Mouse (Mus musculus) hindbrain, embryonic 13.5 days (tissue): ENCODE results near the gene Olfr543. TPM values are rescaled to one million over a fixed set of nuclear protein-coding genes. Genes with fewer than 3 reads are reported as not detected.

Experiments used
- ATAC-seq: fragments of 200-750 bp; cut with Nextera tagmentation; 2 replicates; pipeline ENCODE4 v1.8.0; 2017; ENCODE audit warnings: moderate TSS enrichment; ENCODE audit not compliant: low FRiP score
- H3K27ac ChIP-seq: fragments of 300-500 bp; sonication (generic); 2 replicates; pipeline ENCODE4 v1.5.1; 2015; ENCODE audit warnings: inconsistent platforms, mild to moderate bottlenecking, moderate library complexity
- H3K27me3 ChIP-seq: fragments of 300-500 bp; sonication (generic); 2 replicates; pipeline ENCODE4 v1.6.1; 2015; ENCODE audit warnings: mild to moderate bottlenecking, inconsistent platforms
- H3K36me3 ChIP-seq: fragments of 300-500 bp; sonication (generic); 2 replicates; pipeline ENCODE4 v1.6.1; 2015; ENCODE audit warnings: mild to moderate bottlenecking, inconsistent platforms
- H3K4me1 ChIP-seq: fragments of 300-500 bp; sonication (generic); replicated peaks from 2 replicates; pipeline ENCODE4 v1.6.1; 2015; ENCODE audit warnings: inconsistent platforms
- H3K4me2 ChIP-seq: fragments of 300-500 bp; sonication (generic); 2 replicates; pipeline ENCODE4 v1.6.1; 2015; ENCODE audit warnings: inconsistent platforms, mild to moderate bottlenecking, moderate library complexity
- H3K4me3 ChIP-seq: fragments of 300-500 bp; sonication (generic); 2 replicates; pipeline ENCODE4 v1.5.1; 2015; ENCODE audit warnings: mild to moderate bottlenecking, inconsistent platforms
- H3K9ac ChIP-seq: fragments of 300-500 bp; sonication (generic); 2 replicates; pipeline ENCODE4 v1.6.1; 2015; ENCODE audit warnings: mild to moderate bottlenecking, inconsistent platforms
- H3K9me3 ChIP-seq: fragments of 300-500 bp; sonication (generic); 2 replicates; pipeline ENCODE4 v1.6.1; 2016; ENCODE audit warnings: inconsistent platforms
- WGBS: fragments of 180-500 bp; shearing (Covaris S2); methylation state at CpG from one replicate; pipeline ENCODE4 v1.1.7; 2015; 5-methylcytosine and 5-hydroxymethylcytosine counted together
- polyA plus RNA-seq: library from polyadenylated mRNA; unstranded; fragments of >200 nt; fragmentation: Nextera tagmentation; extraction: Ambion mirVana; gene quantifications from 2 replicates; pipeline ENCODE4 v1.2.1, GENCODE M21; 2015

The Olfr543 gene
- polyA plus RNA-seq, 1 experiment from 2014 or later: 0.60 TPM

- 88% methylated on average over 8 of the region's 8 CpGs for WGBS
- H3K36me3 ChIP-seq: peaks cover 59% of the 10 kb centered on the region
- no peak overlapping the region for H3K4me3 ChIP-seq
These were observed 13.9 kb downstream of the Olfr543 start for GRCm38 (mm10) chr7:102467566-102467965.

GRCm38 (mm10) chr7:102458618-102459380, 22.7 kb downstream of the Olfr543 start:
- H3K4me2 ChIP-seq: no peak overlapping the region
- H3K4me1 ChIP-seq: no peaks in the 10 kb centered on the region
- H3K36me3 ChIP-seq: peaks cover 86% of the 10 kb centered on the region
- no peaks in the 10 kb centered on the region for H3K9me3 ChIP-seq
- no peak for ATAC-seq
- no peak overlapping the region for H3K9ac ChIP-seq
- 78% methylated on average over 5 of the region's 5 CpGs for WGBS
- no peak overlapping the region for H3K4me3 ChIP-seq
- H3K27me3 ChIP-seq: no peaks in the 10 kb centered on the region
- no peak overlapping the region for H3K27ac ChIP-seq

More at GRCm38 (mm10) chr7:102467566-102467965, 13.9 kb downstream of the Olfr543 start:
- Histone ChIP-seq H3K4me2 (no peak overlapping the region), H3K9me3 (no peaks in the 10 kb centered on the region), H3K9ac (no peak overlapping the region), H3K27ac (no peak overlapping the region), H3K27me3 (no peaks in the 10 kb centered on the region), H3K4me1 (no peaks in the 10 kb centered on the region)
- ATAC-seq: no peak

- no peak overlapping the region for H3K4me2 ChIP-seq
- no peak for ATAC-seq
- WGBS: 96% methylated on average over 9 of the region's 9 CpGs
- no peaks in the 10 kb centered on the region for H3K27me3 ChIP-seq
- H3K4me1 ChIP-seq: peaks cover 24% of the 10 kb centered on the region
- H3K36me3 ChIP-seq: peaks cover 44% of the 10 kb centered on the region
- H3K9ac ChIP-seq: no peak overlapping the region
- no peaks in the 10 kb centered on the region for H3K9me3 ChIP-seq
- no peak overlapping the region for H3K27ac ChIP-seq
- no peak overlapping the region for H3K4me3 ChIP-seq
These were observed 35.0 kb downstream of the Olfr543 start for GRCm38 (mm10) chr7:102446438-102446837.

- Histone ChIP-seq H3K9ac (no peak overlapping the region), H3K4me3 (no peak overlapping the region), H3K27ac (no peak overlapping the region), H3K9me3 (no peaks in the 10 kb centered on the region), H3K4me1 (peaks cover 24% of the 10 kb centered on the region), H3K27me3 (peaks cover 4% of the 10 kb centered on the region; the same call in 1 of the 2 replicates), H3K4me2 (no peak overlapping the region), H3K36me3 (peaks cover 26% of the 10 kb centered on the region)
- no peak for ATAC-seq
- 89% methylated on average over 2 of the region's 2 CpGs for WGBS
These were observed 37.2 kb downstream of the Olfr543 start for GRCm38 (mm10) chr7:102444301-102444700.

- Histone ChIP-seq H3K27me3 (peaks cover 13% of the 10 kb centered on the region), H3K27ac (peak overlapping the region; percentile 81; the same call in 1 of the 2 replicates), H3K4me3 (peak overlapping the region; percentile 81), H3K4me1 (peaks cover 24% of the 10 kb centered on the region), H3K9me3 (no peaks in the 10 kb centered on the region), H3K4me2 (peak overlapping the region; percentile 83), H3K9ac (peak overlapping the region; percentile 80), H3K36me3 (peaks cover 16% of the 10 kb centered on the region)
- 0% methylated on average over 4 of the region's 4 CpGs for WGBS
- ATAC-seq: no peak
These were observed 39.0 kb downstream of the Olfr543 start for GRCm38 (mm10) chr7:102442432-102442831.

- Histone ChIP-seq H3K27ac (peak within 1 kb of the TSS; percentile 81), H3K27me3 (peaks cover 18% of the 10 kb centered on the region), H3K4me1 (peaks cover 24% of the 10 kb centered on the region), H3K36me3 (peaks cover 12% of the 10 kb centered on the region), H3K4me3 (peak within 1 kb of the TSS; percentile 81), H3K9me3 (no peaks in the 10 kb centered on the region), H3K4me2 (peak within 1 kb of the TSS; percentile 83), H3K9ac (peak within 1 kb of the TSS; percentile 80)
- under 1% methylated on average over 56 of the region's 56 CpGs for WGBS
- ATAC-seq: peak; percentile 99
These were observed 39.7 kb downstream of the Olfr543 start, which contains the start of gene Rrm1 for GRCm38 (mm10) chr7:102441657-102442391. TSS of gene Rrm1 (plus strand) at chr7:102441695.

GRCm38 (mm10) chr7:102440822-102441656, 40.4 kb downstream of the Olfr543 start:
- Histone ChIP-seq H3K9me3 (no peaks in the 10 kb centered on the region), H3K4me2 (peak overlapping the region; percentile 43), H3K4me3 (peak overlapping the region; percentile 81), H3K27me3 (peaks cover 24% of the 10 kb centered on the region), H3K27ac (peak overlapping the region; percentile 30; the same call in 1 of the 2 replicates), H3K36me3 (peaks cover 4% of the 10 kb centered on the region), H3K4me1 (peaks cover 24% of the 10 kb centered on the region), H3K9ac (no peak overlapping the region)
- 55% methylated on average over 15 of the region's 15 CpGs for WGBS
- ATAC-seq: peak; percentile 50

GRCm38 (mm10) chr7:102434344-102434743, 47.1 kb downstream of the Olfr543 start:
- Histone ChIP-seq H3K9ac (no peak overlapping the region), H3K4me1 (no peaks in the 10 kb centered on the region), H3K36me3 (peaks cover 10% of the 10 kb centered on the region; the same call in 1 of the 2 replicates), H3K27ac (no peak overlapping the region), H3K9me3 (no peaks in the 10 kb centered on the region), H3K4me3 (no peak overlapping the region), H3K4me2 (no peak overlapping the region), H3K27me3 (peaks cover 20% of the 10 kb centered on the region)
- 94% methylated on average over 2 of the region's 2 CpGs for WGBS
- no peak for ATAC-seq

Other genes with a start within 250 kb of the Olfr543 start
- gene Rhog, start 225.6 kb downstream of the Olfr543 start, polyA plus RNA-seq: 19.1 and 21.0 TPM in 2 replicates
- gene Stim1, start 213.9 kb downstream of the Olfr543 start, polyA plus RNA-seq: 9.6 and 9.9 TPM in 2 replicates
- 58.6 and 59.2 TPM in 2 replicates for gene Rrm1, start 40.0 kb downstream of the Olfr543 start, polyA plus RNA-seq
- 0.21 and 0.30 TPM in 2 replicates for gene Olfr544, start 6.6 kb upstream of the Olfr543 start, polyA plus RNA-seq
- 0.14 and 0.19 TPM in 2 replicates for gene Olfr545, start 17.9 kb upstream of the Olfr543 start, polyA plus RNA-seq
- gene Olfr547, start 53.1 kb upstream of the Olfr543 start, polyA plus RNA-seq: not detected in 2 replicates
- not detected in 2 replicates for gene Olfr548-ps1, start 59.2 kb upstream of the Olfr543 start, polyA plus RNA-seq
- gene Olfr549, start 68.2 kb upstream of the Olfr543 start, polyA plus RNA-seq: not detected in 2 replicates
- 0.19 and 0.32 TPM in 2 replicates for gene Trim21, start 83.8 kb upstream of the Olfr543 start, polyA plus RNA-seq
- not detected in 2 replicates for gene Olfr550, start 89.8 kb upstream of the Olfr543 start, polyA plus RNA-seq
- not detected in 2 replicates for gene Olfr551, start 110.2 kb upstream of the Olfr543 start, polyA plus RNA-seq
- gene Olfr552, start 116.1 kb upstream of the Olfr543 start, polyA plus RNA-seq: not detected in 2 replicates
- gene Olfr553, start 136.5 kb upstream of the Olfr543 start, polyA plus RNA-seq: not detected in 2 replicates
- gene Olfr554, start 156.8 kb upstream of the Olfr543 start, polyA plus RNA-seq: not detected in 2 replicates
- not detected in 2 replicates for gene Olfr555, start 177.1 kb upstream of the Olfr543 start, polyA plus RNA-seq
- not detected in 2 replicates for gene Olfr556, start 183.2 kb upstream of the Olfr543 start, polyA plus RNA-seq
- 7.2 and 8.0 TPM in 2 replicates for gene Trim68, start 205.6 kb upstream of the Olfr543 start, polyA plus RNA-seq
- gene Olfr557, start 214.2 kb upstream of the Olfr543 start, polyA plus RNA-seq: not detected in 2 replicates
- 0.39 TPM in 2 replicates for gene Olfr558, start 220.5 kb upstream of the Olfr543 start, polyA plus RNA-seq
- not detected in 2 replicates for gene Olfr33, start 237.4 kb upstream of the Olfr543 start, polyA plus RNA-seq
- not detected in 2 replicates for gene Olfr559, start 245.8 kb upstream of the Olfr543 start, polyA plus RNA-seq